Mouse (Mus musculus): Measurements from ENCODE around the gene Slc4a8. TPM values are rescaled to one million over a fixed set of nuclear protein-coding genes. Genes with fewer than 3 reads are reported as not detected.
A peak's percentile ranks its signal among the peaks of the same experiment; 100 is the strongest.

Gene Slc4a8
- polyA plus RNA-seq, 1 experiment from 2014 or later: 33.0 TPM

GRCm38 (mm10) chr15:100747121-100747963 lies 14.2 kb upstream of the Slc4a8 start:
- no peak overlapping the region for H3K9ac ChIP-seq

GRCm38 (mm10) chr15:100748584-100748983 lies 13.0 kb upstream of the Slc4a8 start:
- Histone ChIP-seq H3K36me3 (replicated peaks) (no peaks in the 10 kb centered on the region), H3K27me3 (replicated peaks) (0 out of 2 replicates have a peak, but pooled peaks cover 2% of the 10 kb centered on the region), H3K27ac (no peak overlapping the region), H3K9me3 (no peaks in the 10 kb centered on the region), H3K9ac (no peak overlapping the region), H3K4me1 (peaks cover 11% of the 10 kb centered on the region), H3K4me3 (no peak overlapping the region), H3K4me2 (no peak overlapping the region)
- WGBS: 94% methylated on average over 3 of the region's 3 CpGs
- no peak for ATAC-seq (replicated peaks)

More at GRCm38 (mm10) chr15:100747121-100747963, 14.2 kb upstream of the Slc4a8 start:
- ATAC-seq (replicated peaks): no peak
- Histone ChIP-seq H3K27ac (0 out of 2 replicates have a peak overlapping the region, but pooled peaks have one; percentile 29), H3K4me1 (peaks cover 11% of the 10 kb centered on the region), H3K36me3 (replicated peaks) (no peaks in the 10 kb centered on the region), H3K4me3 (peak overlapping the region; percentile 25), H3K27me3 (replicated peaks) (0 out of 2 replicates have a peak, but pooled peaks cover 2% of the 10 kb centered on the region), H3K9me3 (no peaks in the 10 kb centered on the region), H3K4me2 (peak overlapping the region; percentile 52)
- WGBS: 2% methylated on average over 26 of the region's 27 CpGs

- WGBS: 71% methylated on average over 10 of the region's 10 CpGs
- no peak for ATAC-seq (replicated peaks)
- H3K4me1 ChIP-seq: peaks cover 12% of the 10 kb centered on the region
- H3K36me3 ChIP-seq (replicated peaks): no peaks in the 10 kb centered on the region
- no peak overlapping the region for H3K4me3 ChIP-seq
- no peaks in the 10 kb centered on the region for H3K9me3 ChIP-seq
- H3K27ac ChIP-seq: no peak overlapping the region
- no peak overlapping the region for H3K9ac ChIP-seq
- no peak overlapping the region for H3K4me2 ChIP-seq
- H3K27me3 ChIP-seq (replicated peaks): 0 out of 2 replicates have a peak, but pooled peaks cover 2% of the 10 kb centered on the region
Measured at GRCm38 (mm10) chr15:100749751-100750538, 11.6 kb upstream of the Slc4a8 start.

- no peak overlapping the region for H3K4me2 ChIP-seq
- no peak overlapping the region for H3K27ac ChIP-seq
- no peak overlapping the region for H3K4me3 ChIP-seq
- H3K9ac ChIP-seq: no peak overlapping the region
- no peaks in the 10 kb centered on the region for H3K27me3 ChIP-seq (replicated peaks)
- ATAC-seq (replicated peaks): no peak
- H3K9me3 ChIP-seq: no peaks in the 10 kb centered on the region
- H3K4me1 ChIP-seq: peaks cover 10% of the 10 kb centered on the region
- whole genome bisulfite sequencing: 76% methylated on average over 2 of the region's 2 CpGs
- no peaks in the 10 kb centered on the region for H3K36me3 ChIP-seq (replicated peaks)
Measured at GRCm38 (mm10) chr15:100752439-100752838, 9.1 kb upstream of the Slc4a8 start.

- Histone ChIP-seq H3K9ac (no peak overlapping the region), H3K27me3 (replicated peaks) (no peaks in the 10 kb centered on the region), H3K4me2 (no peak overlapping the region), H3K4me1 (peaks cover 5% of the 10 kb centered on the region), H3K9me3 (no peaks in the 10 kb centered on the region), H3K27ac (no peak overlapping the region), H3K36me3 (replicated peaks) (no peaks in the 10 kb centered on the region), H3K4me3 (no peak overlapping the region)
- no peak for ATAC-seq (replicated peaks)
- WGBS: 73% methylated on average over 5 of the region's 5 CpGs
Measured at GRCm38 (mm10) chr15:100753045-100753444, 8.5 kb upstream of the Slc4a8 start.

- H3K4me1 ChIP-seq: peaks cover 5% of the 10 kb centered on the region
- no peaks in the 10 kb centered on the region for H3K9me3 ChIP-seq
- no peak for ATAC-seq (replicated peaks)
- no peak overlapping the region for H3K4me2 ChIP-seq
- H3K27ac ChIP-seq: no peak overlapping the region
- H3K9ac ChIP-seq: no peak overlapping the region
- 44% methylated on average over 7 of the region's 7 CpGs for WGBS
- H3K4me3 ChIP-seq: no peak overlapping the region
- no peaks in the 10 kb centered on the region for H3K27me3 ChIP-seq (replicated peaks)
- H3K36me3 ChIP-seq (replicated peaks): no peaks in the 10 kb centered on the region
Measured at GRCm38 (mm10) chr15:100754041-100754440, 7.5 kb upstream of the Slc4a8 start.

- Histone ChIP-seq H3K4me1 (peaks cover 5% of the 10 kb centered on the region), H3K9ac (no peak overlapping the region), H3K4me2 (peak overlapping the region; percentile 31), H3K9me3 (no peaks in the 10 kb centered on the region), H3K27ac (no peak overlapping the region), H3K36me3 (replicated peaks) (no peaks in the 10 kb centered on the region), H3K27me3 (replicated peaks) (no peaks in the 10 kb centered on the region), H3K4me3 (no peak overlapping the region)
- no peak for ATAC-seq (replicated peaks)
- WGBS: 11% methylated on average over 11 of the region's 11 CpGs
Measured at GRCm38 (mm10) chr15:100754805-100755497, 6.6 kb upstream of the Slc4a8 start.

GRCm38 (mm10) chr15:100755498-100755859 lies 6.1 kb upstream of the Slc4a8 start:
- no peaks in the 10 kb centered on the region for H3K36me3 ChIP-seq (replicated peaks)
- H3K4me3 ChIP-seq: no peak overlapping the region
- peak overlapping the region; percentile 31 for H3K4me2 ChIP-seq
- no peak for ATAC-seq (replicated peaks)
- H3K27ac ChIP-seq: no peak overlapping the region
- H3K4me1 ChIP-seq: peaks cover 10% of the 10 kb centered on the region
- H3K9ac ChIP-seq: no peak overlapping the region
- H3K9me3 ChIP-seq: no peaks in the 10 kb centered on the region
- no peaks in the 10 kb centered on the region for H3K27me3 ChIP-seq (replicated peaks)
- 35% methylated on average over 5 of the region's 8 CpGs for WGBS

GRCm38 (mm10) chr15:100755881-100756624 lies 5.5 kb upstream of the Slc4a8 start:
- H3K4me2 ChIP-seq: no peak overlapping the region
- H3K27me3 ChIP-seq (replicated peaks): no peaks in the 10 kb centered on the region

GRCm38 (mm10) chr15:100757527-100757978 lies 4.0 kb upstream of the Slc4a8 start:
- no peak overlapping the region for H3K4me2 ChIP-seq
- WGBS: 3% methylated on average over 7 of the region's 7 CpGs

More at GRCm38 (mm10) chr15:100755881-100756624, 5.5 kb upstream of the Slc4a8 start:
- Histone ChIP-seq H3K9me3 (no peaks in the 10 kb centered on the region), H3K4me3 (no peak overlapping the region), H3K9ac (no peak overlapping the region), H3K27ac (no peak overlapping the region), H3K36me3 (replicated peaks) (no peaks in the 10 kb centered on the region), H3K4me1 (peaks cover 16% of the 10 kb centered on the region)
- WGBS: 64% methylated on average over 3 of the region's 3 CpGs
- no peak for ATAC-seq (replicated peaks)

GRCm38 (mm10) chr15:100759286-100759685 lies 2.3 kb upstream of the Slc4a8 start:
- Histone ChIP-seq H3K27me3 (replicated peaks) (no peaks in the 10 kb centered on the region), H3K4me2 (no peak overlapping the region), H3K27ac (no peak overlapping the region), H3K4me3 (no peak overlapping the region), H3K4me1 (peaks cover 30% of the 10 kb centered on the region), H3K9ac (no peak overlapping the region), H3K9me3 (no peaks in the 10 kb centered on the region), H3K36me3 (replicated peaks) (no peaks in the 10 kb centered on the region)
- ATAC-seq (replicated peaks): no peak
- 86% methylated on average over 10 of the region's 10 CpGs for WGBS

More at GRCm38 (mm10) chr15:100757527-100757978, 4.0 kb upstream of the Slc4a8 start:
- Histone ChIP-seq H3K36me3 (replicated peaks) (no peaks in the 10 kb centered on the region), H3K9ac (no peak overlapping the region), H3K27me3 (replicated peaks) (no peaks in the 10 kb centered on the region), H3K4me1 (peaks cover 17% of the 10 kb centered on the region), H3K9me3 (no peaks in the 10 kb centered on the region), H3K27ac (no peak overlapping the region), H3K4me3 (no peak overlapping the region)
- no peak for ATAC-seq (replicated peaks)
